Mouse (Mus musculus) erythroblast, embryonic 14.5 days (primary cell): ENCODE data around the gene Srpx. TPM values are rescaled to one million over a fixed set of nuclear protein-coding genes. Genes with fewer than 3 reads are reported as not detected.

Source experiments
- H3K27me3 ChIP-seq: 2 replicates; pipeline ENCODE4 v1.6.1; 2012; ENCODE audit warnings: inconsistent platforms; ENCODE audit not compliant: control insufficient read depth
- H3K36me3 ChIP-seq: 2 replicates; pipeline ENCODE4 v1.6.1; 2012; ENCODE audit warnings: mild to moderate bottlenecking, inconsistent platforms; ENCODE audit not compliant: control insufficient read depth
- H3K4me1 ChIP-seq: 2 replicates; pipeline ENCODE4 v1.6.1; 2012; ENCODE audit warnings: inconsistent platforms; ENCODE audit not compliant: control insufficient read depth
- H3K4me3 ChIP-seq: replicated peaks from 2 replicates; pipeline ENCODE3; 2012; ENCODE audit warnings: moderate library complexity, mild to moderate bottlenecking, inconsistent platforms
- H3K9me3 ChIP-seq: 2 replicates; pipeline ENCODE4 v1.6.1; 2012; ENCODE audit warnings: low read length, inconsistent platforms, mixed read lengths; ENCODE audit not compliant: control insufficient read depth
- GATA1 ChIP-seq: IDR thresholded peaks from 2 replicates; pipeline ENCODE4 v1.6.1; 2012; ENCODE audit warnings: low read length, inconsistent platforms, mixed read lengths
- TAL1 ChIP-seq: IDR thresholded peaks from 3 replicates; pipeline ENCODE4 v1.6.1; 2012; ENCODE audit warnings: low read length, inconsistent platforms, mixed read lengths
- polyA plus RNA-seq: library from polyadenylated mRNA; stranded (reverse); fragments of >175 nt; gene quantifications from 2 replicates; pipeline ENCODE4 v1.2.3, GENCODE M21; 2012

Gene Srpx
- polyA plus RNA-seq, 1 experiment: not detected

DNA sequence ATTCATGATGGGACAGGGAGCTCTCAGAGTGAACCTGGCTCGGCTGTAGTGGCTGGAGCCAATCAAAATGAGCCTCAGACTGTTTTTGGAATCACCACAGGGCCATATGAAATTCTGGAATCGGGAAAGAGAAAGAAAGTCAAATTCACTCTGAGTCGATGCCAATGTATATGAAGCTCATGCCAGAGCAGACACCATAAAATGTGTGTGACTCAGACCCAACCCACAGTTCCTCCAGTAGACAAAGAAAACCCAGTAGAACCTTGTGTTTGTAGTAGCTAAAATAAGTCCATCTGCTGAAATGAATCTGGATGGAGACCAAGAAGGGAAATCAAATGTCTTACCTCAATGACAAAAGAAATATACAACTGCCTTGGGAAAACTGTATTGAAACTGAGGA, 43.5 kb downstream of the Srpx start:
- no peaks in the 10 kb centered on the region for H3K9me3 ChIP-seq
- no peaks in the 10 kb centered on the region for H3K36me3 ChIP-seq
- H3K4me1 ChIP-seq: no peaks in the 10 kb centered on the region
- TF ChIP-seq GATA1: no peak
- TF ChIP-seq TAL1: no peak
- H3K27me3 ChIP-seq: no peaks in the 10 kb centered on the region
- no peak overlapping the region for H3K4me3 ChIP-seq

DNA sequence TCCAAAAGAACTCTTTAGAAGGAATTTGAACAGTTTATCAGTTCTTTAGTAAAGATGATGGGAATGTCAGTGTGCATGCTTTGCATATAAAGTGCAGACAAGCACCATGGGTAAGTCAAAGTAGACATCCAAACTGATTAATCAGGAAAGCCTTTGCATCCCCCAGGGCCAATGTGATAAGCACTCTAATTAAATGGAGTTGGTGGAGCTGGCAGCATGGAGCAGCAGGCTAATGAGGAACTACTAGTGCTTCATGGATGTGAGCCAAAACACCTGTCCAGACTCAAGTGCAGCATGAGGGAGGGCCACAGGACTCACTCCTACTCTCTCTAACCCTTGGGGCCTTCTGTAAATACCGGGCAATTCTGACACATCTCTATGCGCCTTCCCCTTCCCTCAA, 46.0 kb downstream of the Srpx start:
- TF ChIP-seq GATA1: no peak
- TF ChIP-seq TAL1: no peak
- H3K36me3 ChIP-seq: no peaks in the 10 kb centered on the region
- H3K27me3 ChIP-seq: no peaks in the 10 kb centered on the region
- H3K9me3 ChIP-seq: no peaks in the 10 kb centered on the region
- H3K4me3 ChIP-seq: no peak overlapping the region
- no peaks in the 10 kb centered on the region for H3K4me1 ChIP-seq

DNA sequence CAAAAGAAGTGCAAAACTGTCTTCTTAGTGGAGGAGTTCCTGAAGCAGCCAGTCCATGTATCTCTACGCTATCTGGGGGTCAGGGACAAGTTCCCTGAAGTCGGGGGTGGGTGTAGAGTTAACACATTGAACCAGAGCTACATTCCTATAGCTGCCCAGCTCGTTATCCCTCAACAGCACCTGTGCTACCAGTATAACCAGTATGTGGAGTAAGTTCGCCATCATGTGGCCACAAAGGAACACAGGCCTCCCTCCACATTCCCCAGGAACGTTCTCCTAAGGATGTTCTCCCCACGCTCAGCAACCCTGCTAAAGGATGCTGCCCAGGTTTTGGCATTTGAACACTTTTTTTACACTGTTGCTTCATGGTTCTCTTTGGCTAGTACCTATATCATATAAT, 46.8 kb downstream of the Srpx start:
- Histone ChIP-seq H3K4me3 (no peak overlapping the region), H3K4me1 (no peaks in the 10 kb centered on the region), H3K36me3 (no peaks in the 10 kb centered on the region), H3K27me3 (no peaks in the 10 kb centered on the region), H3K9me3 (no peaks in the 10 kb centered on the region)
- TF ChIP-seq TAL1: no peak
- TF ChIP-seq GATA1: no peak

DNA sequence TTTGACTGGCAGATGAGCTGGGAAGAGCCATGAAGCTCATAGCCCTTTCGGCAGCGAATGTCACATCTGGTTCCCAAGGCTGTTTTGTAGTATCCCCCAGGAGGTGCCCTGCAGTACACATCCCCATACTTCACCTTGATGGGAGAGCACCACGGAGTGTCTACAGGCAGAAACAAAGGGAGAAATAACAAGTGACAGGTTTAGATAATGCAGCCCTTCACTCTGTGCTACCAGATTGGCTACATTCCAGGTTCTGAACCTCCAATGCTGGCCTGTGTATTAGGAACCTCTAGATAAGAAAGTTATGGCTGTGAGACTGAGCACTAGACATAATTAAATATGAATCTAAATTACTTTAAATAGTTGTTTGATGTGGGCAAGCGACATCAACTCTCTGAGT, 48.1 kb downstream of the Srpx start:
- no peaks in the 10 kb centered on the region for H3K4me1 ChIP-seq
- no peaks in the 10 kb centered on the region for H3K9me3 ChIP-seq
- no peak overlapping the region for H3K4me3 ChIP-seq
- H3K36me3 ChIP-seq: no peaks in the 10 kb centered on the region
- H3K27me3 ChIP-seq: no peaks in the 10 kb centered on the region
- TF ChIP-seq TAL1: no peak
- TF ChIP-seq GATA1: no peak

DNA sequence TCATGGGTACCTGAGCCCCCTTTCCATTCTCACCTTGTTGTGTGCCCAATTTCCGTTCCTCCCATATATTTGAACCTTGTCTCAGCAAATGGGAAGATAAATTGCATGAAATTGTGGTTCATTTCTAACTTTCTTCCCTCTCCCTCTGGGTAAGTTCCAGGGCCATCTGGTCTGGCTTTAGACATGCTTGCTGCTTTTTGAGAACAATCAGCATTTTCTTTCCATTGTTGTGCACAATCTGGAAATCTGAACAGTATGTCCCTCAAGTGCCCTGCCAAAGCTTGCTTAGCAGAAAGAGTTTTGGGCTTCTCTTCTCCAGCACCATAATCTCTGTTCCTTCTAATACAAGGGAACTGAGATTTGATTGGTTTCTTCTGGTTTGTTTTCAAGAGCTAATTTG, 53.7 kb downstream of the Srpx start:
- H3K4me3 ChIP-seq: no peak overlapping the region
- H3K27me3 ChIP-seq: no peaks in the 10 kb centered on the region
- H3K36me3 ChIP-seq: no peaks in the 10 kb centered on the region
- no peaks in the 10 kb centered on the region for H3K4me1 ChIP-seq
- TF ChIP-seq GATA1 (no peak), TAL1 (no peak)
- no peaks in the 10 kb centered on the region for H3K9me3 ChIP-seq

DNA sequence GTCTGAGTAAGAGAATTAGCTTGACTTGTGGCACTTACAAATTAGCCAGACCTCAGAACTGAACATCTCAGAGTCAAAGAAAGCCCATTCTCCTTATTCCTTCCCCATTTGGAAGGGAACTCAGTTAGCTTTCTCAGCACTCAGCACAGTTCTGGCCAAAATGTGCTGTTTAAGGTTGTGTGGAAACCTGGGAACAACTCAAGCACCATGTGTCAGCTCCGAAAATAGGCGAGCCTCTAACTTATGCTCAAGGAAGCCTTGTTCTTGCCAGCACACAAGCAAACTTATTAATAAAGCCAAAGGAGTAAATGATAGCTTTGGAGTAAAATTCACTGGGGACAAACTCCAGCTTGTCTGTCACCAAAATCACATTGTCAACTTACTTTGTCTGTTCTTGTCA, 54.1 kb downstream of the Srpx start:
- TF ChIP-seq GATA1 (no peak), TAL1 (no peak)
- no peaks in the 10 kb centered on the region for H3K27me3 ChIP-seq
- H3K36me3 ChIP-seq: no peaks in the 10 kb centered on the region
- no peaks in the 10 kb centered on the region for H3K9me3 ChIP-seq
- no peak overlapping the region for H3K4me3 ChIP-seq
- H3K4me1 ChIP-seq: no peaks in the 10 kb centered on the region

DNA sequence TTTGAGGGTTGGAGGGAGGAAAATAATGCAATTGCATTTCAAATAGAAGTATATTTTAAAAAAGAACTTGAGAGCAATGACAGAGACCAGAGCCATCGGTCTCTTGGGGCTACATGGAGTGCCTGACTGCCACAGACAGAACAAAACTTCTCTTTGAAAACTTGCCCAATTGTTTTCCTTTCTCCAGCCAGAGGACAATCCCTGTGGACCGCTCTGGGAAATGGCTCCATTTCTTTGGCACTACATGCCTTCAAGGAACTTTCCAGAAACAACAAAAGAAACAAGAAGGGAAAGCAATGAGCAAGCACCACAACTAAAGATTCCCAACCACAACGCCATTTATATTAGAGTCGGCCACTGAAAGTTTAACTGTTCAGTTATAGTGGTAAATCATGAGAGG, 55.3 kb downstream of the Srpx start:
- H3K36me3 ChIP-seq: no peaks in the 10 kb centered on the region
- no peak overlapping the region for H3K4me3 ChIP-seq
- TF ChIP-seq GATA1: no peak
- TF ChIP-seq TAL1: no peak
- H3K9me3 ChIP-seq: no peaks in the 10 kb centered on the region
- no peaks in the 10 kb centered on the region for H3K27me3 ChIP-seq
- H3K4me1 ChIP-seq: no peaks in the 10 kb centered on the region

DNA sequence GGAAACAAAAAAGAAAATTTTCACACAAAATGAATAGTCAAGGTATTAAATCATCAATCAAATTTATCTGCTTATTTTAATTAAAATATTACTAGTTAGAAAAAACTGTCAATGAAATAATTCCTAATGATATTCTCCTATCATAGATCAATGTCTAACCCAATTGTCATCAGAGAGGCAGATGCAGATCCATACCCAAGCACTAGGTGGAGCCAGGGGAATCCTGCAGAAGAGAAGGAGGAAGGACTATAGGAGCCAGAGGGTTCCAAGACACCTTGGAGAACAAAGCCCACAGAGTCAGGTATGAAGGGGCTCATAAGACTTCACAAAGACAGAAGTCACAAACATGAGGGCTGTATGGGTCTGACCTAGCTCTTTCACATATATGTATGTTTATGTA, 82.8 kb downstream of the Srpx start:
- Histone ChIP-seq H3K4me1 (no peaks in the 10 kb centered on the region), H3K36me3 (no peaks in the 10 kb centered on the region), H3K27me3 (no peaks in the 10 kb centered on the region), H3K4me3 (no peak overlapping the region), H3K9me3 (no peaks in the 10 kb centered on the region)
- TF ChIP-seq GATA1: no peak
- TF ChIP-seq TAL1: no peak

DNA sequence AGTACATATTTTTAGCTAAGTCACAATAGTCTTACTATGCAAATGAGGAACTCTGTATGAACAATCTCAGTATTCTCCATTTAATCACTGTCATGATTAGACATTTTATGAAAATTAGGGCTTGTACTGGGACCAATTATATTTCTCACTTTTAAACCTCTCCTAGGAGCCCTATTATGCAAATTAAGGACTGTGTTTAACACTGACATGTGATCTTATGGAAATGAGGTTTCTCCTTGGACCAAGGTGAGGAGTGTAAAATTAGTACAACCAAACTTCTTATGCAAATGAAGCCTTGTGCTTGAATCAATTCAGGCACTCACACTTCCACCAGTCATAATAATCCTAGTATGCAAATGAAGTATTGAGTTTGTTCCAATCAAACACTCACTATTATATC, 107.3 kb downstream of the Srpx start:
- no peaks in the 10 kb centered on the region for H3K4me1 ChIP-seq
- no peak overlapping the region for H3K4me3 ChIP-seq
- no peaks in the 10 kb centered on the region for H3K27me3 ChIP-seq
- H3K36me3 ChIP-seq: no peaks in the 10 kb centered on the region
- TF ChIP-seq TAL1 (no peak), GATA1 (no peak)
- no peaks in the 10 kb centered on the region for H3K9me3 ChIP-seq

DNA sequence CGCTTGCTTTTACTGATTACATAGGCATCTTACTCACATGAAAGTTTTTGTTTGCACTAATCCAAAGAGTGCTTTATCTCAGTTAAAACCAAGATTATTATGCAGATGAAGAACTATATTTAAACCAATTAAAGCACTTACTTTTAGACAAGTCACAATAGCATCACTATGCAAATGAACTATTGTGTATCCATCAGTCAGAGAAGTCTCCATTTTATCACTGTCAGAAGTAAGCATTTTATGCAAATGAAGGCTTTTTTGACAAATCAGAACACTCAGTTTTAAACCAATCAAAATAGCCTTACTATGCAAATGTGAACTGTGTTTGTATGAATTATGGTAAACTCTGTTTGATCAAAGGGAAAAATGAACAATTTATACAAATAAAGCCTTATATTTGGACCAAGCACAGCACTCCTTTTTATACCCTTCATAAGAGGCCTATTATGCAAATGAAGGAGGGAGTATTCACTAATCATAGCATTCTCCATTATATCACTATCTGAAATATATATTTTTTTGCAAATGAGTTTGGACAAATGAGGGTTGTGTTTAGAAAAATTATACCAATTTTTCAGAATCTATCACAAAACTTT, 109.7 kb downstream of the Srpx start:
- Histone ChIP-seq H3K27me3 (no peaks in the 10 kb centered on the region), H3K9me3 (no peaks in the 10 kb centered on the region), H3K4me1 (no peaks in the 10 kb centered on the region), H3K36me3 (no peaks in the 10 kb centered on the region), H3K4me3 (no peak overlapping the region)
- TF ChIP-seq GATA1 (no peak), TAL1 (no peak)
